Mouse (Mus musculus) retina, postnatal 1 day (tissue): ENCODE measurements around the gene Plch2.

Source experiments
- DNase-seq: peaks from one replicate; pipeline ENCODE4 v3.0.0-alpha.2; 2012

Gene Plch2

DNA sequence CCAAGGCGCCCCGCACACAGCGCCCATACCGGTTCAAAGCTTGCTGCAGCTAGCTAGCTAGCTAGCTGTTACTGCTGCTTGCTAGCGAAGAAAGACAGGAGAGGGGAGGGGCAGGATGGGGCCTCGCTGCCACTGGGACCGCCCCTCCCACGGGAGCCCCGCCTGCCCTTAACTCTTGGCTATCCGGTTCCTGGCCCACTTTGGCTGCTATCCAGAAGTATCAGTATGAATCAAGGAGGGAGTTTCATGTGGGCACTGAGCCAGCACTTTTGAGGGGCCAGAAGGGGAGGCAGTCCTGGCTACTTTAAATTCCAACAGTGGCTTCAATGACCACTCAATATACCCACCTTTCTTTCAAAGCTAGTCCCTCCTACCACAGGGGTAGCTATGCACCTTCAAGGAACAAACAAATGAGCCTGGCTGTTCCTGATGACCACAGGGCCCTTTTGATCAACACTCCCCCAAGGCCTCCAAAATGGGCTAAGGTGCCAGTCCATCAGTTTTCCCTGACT lies 37.2 kb downstream of the Plch2 start:
- DNase-seq, result peak; percentile 83

- peak; percentile 80 for DNase-seq
Measured at GRCm38 (mm10) chr4:155018601-155019335, 37.8 kb downstream of the Plch2 start.

- no peak for DNase-seq
Measured at GRCm38 (mm10) chr4:155018066-155018465, 38.5 kb downstream of the Plch2 start.

GRCm38 (mm10) chr4:155017253-155017878 lies 39.2 kb downstream of the Plch2 start:
- no peak for DNase-seq

DNA sequence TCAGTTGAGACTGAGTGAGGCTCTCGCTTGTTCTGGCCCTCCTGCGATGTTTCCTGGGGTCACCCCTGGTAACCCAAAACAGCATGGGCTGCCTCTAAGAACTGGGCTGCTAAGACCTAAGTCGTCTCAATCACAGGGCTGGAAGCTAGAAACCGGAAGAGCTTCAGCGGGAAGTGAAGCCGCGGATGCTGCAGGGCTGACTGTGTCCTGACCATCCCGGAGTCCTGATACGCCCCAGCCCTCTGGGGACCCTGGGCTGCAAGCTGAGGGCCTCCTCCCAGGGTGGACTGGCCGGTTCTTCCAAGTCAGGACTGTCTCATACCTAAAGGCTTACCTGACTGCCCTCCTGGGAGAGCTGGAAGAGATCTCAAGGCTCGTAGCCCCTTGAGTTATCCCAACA lies 39.8 kb downstream of the Plch2 start:
- no peak for DNase-seq

DNA sequence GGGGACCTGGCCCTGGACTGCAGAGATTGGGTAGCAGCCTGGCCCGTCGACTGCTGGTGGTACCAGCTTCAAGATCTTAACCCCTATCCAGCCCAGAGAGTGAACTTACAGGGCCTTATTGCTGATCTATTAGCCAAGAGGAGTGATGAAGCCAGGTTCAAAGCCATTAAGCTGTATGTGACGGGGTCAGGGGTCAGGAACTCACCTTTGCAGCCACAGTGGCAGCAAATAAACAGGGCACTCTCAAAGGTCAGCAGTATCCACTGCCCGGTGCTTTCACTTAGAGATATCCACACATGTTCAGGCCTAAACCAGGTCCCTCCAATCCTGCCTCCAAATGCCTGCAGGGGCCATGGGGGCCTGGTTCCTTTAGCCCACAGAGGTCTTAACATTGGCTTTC lies 41.0 kb downstream of the Plch2 start:
- no peak for DNase-seq

- no peak for DNase-seq
Measured at GRCm38 (mm10) chr4:155014791-155015190, 41.8 kb downstream of the Plch2 start.

DNA sequence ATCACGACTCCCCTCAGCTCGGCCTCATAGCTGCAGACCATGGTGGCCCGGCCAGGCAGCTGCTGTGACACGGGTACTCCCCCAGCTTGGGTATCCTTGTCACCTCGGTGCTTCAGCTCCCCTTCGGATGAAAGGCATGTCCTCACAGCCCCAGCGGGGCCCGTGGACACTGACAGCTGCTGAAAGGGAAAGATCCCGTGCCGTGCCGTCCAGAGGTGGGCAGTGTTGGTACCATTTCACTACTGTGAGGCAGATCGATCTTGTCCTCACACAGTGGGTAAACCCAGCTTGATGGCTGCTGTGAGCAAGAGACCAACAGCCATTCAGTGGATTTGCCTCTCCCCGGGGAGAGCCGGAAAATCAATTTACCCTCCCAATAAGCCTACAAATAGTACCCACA lies 42.3 kb downstream of the Plch2 start:
- no peak for DNase-seq

DNA sequence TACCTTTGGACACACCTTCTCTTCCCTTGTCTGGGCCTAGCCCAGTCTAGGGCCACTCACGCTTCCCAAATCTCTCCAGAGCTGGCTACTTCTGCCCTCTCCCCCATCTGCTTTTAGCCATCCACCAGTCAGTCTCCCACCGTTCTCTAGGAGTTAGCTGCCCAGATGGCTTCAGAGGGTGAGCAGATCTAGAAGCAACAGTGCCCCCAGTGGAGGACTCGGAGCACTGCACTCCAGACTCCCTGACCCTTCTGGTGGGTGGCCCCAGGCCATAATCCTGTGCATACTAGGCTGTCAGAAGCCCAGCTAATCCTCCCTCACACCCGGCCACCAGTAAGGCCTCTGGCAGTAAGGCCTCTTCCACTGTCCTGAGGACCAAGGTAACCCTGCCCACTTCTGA lies 43.8 kb downstream of the Plch2 start:
- DNase-seq, result peak; percentile 95

- DNase-seq, result no peak
Measured at GRCm38 (mm10) chr4:155012115-155012514, 44.5 kb downstream of the Plch2 start.

GRCm38 (mm10) chr4:155011312-155012025 lies 45.1 kb downstream of the Plch2 start:
- DNase-seq, result no peak

DNA sequence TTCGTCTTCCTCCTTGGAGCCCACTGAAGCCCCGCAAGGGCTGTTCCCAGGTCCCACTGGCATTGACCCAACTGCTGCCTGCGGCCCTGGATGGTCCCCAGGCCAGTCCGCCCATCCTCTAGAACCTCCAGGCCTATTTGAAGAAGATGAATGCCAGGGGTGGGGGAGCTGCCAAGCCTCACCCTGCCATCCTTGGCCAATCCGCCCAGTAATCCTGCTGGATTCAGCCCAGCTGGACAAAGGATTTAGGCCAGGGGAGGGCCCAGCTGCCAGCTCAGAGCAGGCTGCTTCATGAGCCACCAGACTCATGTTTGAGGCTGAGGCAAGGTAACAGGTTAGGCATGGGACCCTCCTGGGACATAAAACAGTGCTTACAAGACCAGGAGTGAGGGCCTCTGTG lies 45.7 kb downstream of the Plch2 start:
- DNase-seq, result peak; percentile 79

GRCm38 (mm10) chr4:155009216-155009615 lies 47.4 kb downstream of the Plch2 start:
- DNase-seq, result no peak

DNA sequence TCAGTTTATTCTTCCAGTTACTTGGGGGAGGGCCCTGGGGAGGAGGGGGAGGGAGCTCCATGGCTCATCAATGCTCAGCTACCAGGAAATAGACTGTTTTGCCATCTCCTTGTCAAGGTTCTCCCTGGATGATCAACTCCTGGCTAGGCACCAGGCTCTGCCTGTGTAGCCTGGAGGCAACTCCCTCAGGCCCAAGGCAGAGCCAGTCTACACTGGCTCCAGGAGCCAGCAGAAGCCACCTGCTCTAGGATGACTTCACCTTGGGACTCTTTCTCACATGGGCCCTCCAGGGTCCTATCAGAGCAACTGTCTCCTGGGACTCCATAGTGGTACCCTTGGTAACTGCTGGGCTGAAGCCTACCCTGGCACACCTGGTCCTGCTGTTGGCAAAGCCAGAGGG lies 48.5 kb downstream of the Plch2 start:
- DNase-seq, result no peak

- no peak for DNase-seq
Measured at GRCm38 (mm10) chr4:155007641-155008040, 48.9 kb downstream of the Plch2 start.

DNA sequence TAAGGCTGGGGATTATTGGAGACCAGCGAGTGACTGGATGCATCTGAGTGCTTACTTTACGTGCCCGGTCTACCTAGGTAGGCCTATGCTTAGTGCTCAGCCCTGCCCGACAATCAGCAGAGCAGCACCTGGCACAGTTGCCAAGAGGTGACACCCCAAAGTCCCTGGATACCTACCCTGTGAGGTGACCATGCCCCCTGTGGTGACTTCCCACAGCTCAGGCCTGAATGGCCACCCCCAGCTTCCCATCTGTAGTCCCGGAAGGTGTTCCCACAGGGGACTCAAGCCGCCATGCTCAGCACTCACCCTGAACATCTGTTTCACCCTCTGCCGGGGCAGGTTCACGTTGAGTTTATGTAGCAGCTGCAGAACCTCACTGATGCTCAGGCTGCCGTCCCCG lies 50.3 kb downstream of the Plch2 start:
- DNase-seq, result no peak

GRCm38 (mm10) chr4:155005278-155005677 lies 51.3 kb downstream of the Plch2 start:
- DNase-seq, result no peak

DNA sequence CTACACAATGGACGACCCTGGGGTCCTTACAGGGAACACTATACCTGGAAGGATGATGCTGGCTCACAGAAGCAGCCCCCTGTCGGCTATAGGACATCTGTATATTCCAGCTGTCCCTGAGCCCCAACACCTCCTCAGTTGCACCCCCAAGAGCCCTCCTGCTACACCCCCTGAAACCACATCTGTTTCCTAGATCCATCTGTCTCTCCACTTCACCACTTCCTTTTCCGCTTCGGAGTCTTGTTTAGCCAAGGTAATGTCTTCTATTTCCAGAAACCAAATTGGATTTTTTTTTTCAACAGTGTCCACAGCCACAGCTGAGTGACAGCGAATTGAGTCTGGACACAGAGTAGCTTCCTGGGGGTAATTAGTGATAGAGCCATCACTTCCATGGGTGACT lies 57.2 kb downstream of the Plch2 start:
- DNase-seq, result no peak

GRCm38 (mm10) chr4:154996572-154997154 lies 59.9 kb downstream of the Plch2 start:
- DNase-seq, result peak; percentile 77

- DNase-seq, result no peak
Measured at GRCm38 (mm10) chr4:154994876-154995275, 61.7 kb downstream of the Plch2 start.

- no peak for DNase-seq
Measured at GRCm38 (mm10) chr4:154986750-154987149, 69.8 kb downstream of the Plch2 start.

- peak; percentile 85 for DNase-seq
Measured at GRCm38 (mm10) chr4:154986096-154986495, 70.5 kb downstream of the Plch2 start.

DNA sequence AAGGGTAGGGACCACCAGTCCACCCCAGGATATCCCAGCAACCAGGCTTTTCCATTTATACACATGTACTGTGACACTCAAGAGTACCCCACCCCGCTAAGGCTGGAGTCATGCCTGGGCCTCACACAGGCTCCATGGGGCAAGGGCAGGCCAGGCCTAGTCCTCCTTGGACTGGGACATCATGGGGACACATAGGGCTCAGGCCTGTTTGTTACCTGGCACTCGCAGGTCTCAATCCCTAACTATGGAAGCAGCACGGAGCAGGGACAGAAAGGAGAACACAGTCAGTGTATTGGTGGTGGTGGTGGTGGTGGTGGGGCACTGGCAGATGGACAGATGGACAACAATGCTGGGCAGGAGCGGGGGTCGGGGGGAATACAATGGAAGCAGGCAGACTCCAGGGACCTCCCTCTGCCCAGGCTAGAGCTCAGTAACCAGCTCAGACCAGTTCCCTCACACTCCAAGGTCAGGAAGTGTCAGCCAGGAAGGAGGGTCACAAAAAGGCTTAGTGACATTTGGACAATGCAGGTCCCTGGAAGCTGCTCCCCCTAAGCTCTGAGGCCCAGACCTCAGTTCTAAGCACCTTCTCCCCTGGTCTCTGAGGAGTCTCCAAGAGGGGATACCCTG lies 71.3 kb downstream of the Plch2 start:
- no peak for DNase-seq
